Mouse (Mus musculus) ovary, postnatal 10 days (tissue): ENCODE measurements around the gene Arrdc1.
A peak's percentile ranks its signal among the peaks of the same experiment; 100 is the strongest.
"Not testable (repeated sequence)": the region's sequence is repeated elsewhere in the genome, so short reads cannot be mapped to it uniquely, and the experiment has no call there.

ENCODE experiments used
- DNase-seq: peaks from one replicate; pipeline ENCODE4 v3.0.0; 2022; ENCODE audit warnings: low spot score

Gene Arrdc1

DNA sequence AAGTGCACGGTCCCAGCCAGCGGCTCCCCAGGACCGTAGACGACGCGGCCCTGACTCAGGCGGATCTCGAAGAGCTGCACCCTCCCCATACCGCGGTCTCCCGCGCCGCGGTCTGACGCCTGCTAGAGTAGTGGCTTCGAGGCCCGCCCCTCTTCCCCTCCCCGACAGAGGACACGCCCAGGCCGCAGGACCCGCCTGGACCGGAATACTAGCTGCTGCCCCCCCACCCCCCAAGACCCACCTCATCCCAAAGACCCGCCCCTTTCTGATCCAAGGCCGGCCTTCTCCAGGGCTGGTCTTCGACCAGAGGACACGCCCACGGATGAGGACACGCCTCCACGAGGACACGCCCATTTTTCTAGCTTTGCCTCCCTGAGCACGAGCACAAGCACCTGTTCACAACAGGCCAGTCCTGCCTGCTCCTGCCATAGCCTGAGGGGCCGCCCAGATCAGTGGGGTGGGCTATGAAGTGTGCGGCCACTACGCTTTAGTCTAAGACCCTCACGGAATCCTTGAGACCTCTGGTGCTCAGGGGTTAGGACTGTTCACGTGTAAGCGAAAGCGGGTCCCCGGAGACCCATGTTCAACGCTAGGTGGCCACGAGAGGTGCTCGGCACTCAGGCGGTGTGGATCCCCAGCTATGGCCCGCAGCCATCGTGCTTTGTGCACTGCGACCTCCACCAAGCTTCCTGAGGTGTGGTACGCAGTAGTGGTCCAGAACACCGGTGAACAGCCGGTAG, at the start of gene Arrdc1:
TSS of gene Arrdc1 (minus strand) at position 196 of the 740 bp plus-strand sequence.
- DNase-seq = peak; percentile 66

DNA sequence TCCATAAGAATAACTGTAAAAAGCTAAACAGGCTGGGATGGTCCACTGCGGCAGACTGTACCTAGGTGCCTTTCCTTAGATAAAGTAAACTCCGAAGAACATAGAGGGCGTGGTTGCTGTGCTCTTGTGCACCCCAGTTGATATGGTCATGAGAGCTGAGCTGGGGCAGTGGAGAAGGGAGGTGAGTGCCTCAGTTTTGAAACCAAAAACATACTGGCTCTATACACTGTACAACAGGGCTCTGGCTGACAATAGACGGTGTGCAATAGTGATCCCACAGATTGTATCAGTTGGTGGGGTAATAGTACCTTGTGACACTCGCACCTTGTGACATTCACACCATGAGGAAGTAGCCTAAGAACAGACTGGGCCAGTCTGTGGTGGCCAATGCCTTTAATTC, 41.9 kb upstream of the Arrdc1 start:
- DNase-seq = no peak

- DNase-seq = peak; percentile 19
Measured at GRCm38 (mm10) chr2:24975704-24976297, 40.7 kb upstream of the Arrdc1 start, which contains the start of gene Pnpla7. Gene Pnpla7 (plus strand): TSS chr2:24976033.

GRCm38 (mm10) chr2:24974906-24975703, 40.1 kb upstream of the Arrdc1 start, which contains the start of gene Mrpl41:
Gene Mrpl41 (minus strand): TSS chr2:24975098.
- peak; percentile 86 for DNase-seq

GRCm38 (mm10) chr2:24974452-24974851, 39.4 kb upstream of the Arrdc1 start:
- DNase-seq = not testable (repeated sequence)

DNA sequence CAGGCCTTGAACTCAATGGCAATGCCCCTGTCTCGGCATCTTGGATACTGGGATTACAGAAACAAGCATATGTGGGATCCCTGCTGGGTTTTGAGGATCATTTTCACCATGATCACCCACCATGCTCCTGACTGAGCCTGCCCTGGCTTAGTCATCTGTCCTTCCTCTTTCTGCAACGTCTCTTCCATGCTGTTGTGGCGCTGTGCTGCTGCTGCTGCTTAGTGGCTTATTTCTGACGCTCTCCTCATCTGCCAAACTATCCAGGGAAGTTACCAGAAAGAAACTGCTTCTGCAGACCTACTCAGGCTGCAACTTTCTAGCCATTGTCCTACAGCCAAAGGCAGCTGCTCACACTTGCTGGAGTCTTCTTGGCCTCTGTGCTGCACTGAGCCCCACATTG, 35.3 kb upstream of the Arrdc1 start:
- no peak for DNase-seq

- peak; percentile 65 for DNase-seq
Measured at GRCm38 (mm10) chr2:24962304-24963000, 27.4 kb upstream of the Arrdc1 start, which contains the start of gene Dph7. Gene Dph7 (plus strand): TSS chr2:24962400.

- no peak for DNase-seq
Measured at GRCm38 (mm10) chr2:24960910-24961309, 25.9 kb upstream of the Arrdc1 start.

DNA sequence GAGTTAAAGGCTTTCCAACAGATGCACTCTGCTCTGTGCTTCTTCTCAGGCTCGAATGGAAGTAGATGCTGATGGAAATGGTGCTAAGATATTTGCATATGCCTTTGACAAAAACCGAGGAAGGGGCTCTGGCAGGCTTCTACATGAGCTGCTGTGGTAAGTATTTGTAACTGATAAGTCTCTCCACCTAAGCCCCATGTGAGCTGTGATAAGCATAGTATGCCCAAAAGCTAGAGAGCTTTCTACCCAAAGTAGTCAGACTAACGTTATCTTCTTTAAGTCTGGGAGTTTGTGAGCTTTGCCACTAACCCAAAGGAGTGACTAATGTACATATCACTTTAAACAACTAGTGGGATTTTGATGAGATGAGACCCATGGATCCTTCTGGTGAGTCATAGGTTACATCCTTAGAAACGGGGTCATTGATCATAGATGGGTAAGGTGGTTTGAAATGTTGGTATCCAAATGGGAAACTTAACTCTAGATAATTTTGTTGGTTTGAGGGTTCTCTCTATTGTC, 17.5 kb upstream of the Arrdc1 start:
- DNase-seq = no peak

GRCm38 (mm10) chr2:24950189-24950535, 15.1 kb upstream of the Arrdc1 start:
- DNase-seq = no peak

DNA sequence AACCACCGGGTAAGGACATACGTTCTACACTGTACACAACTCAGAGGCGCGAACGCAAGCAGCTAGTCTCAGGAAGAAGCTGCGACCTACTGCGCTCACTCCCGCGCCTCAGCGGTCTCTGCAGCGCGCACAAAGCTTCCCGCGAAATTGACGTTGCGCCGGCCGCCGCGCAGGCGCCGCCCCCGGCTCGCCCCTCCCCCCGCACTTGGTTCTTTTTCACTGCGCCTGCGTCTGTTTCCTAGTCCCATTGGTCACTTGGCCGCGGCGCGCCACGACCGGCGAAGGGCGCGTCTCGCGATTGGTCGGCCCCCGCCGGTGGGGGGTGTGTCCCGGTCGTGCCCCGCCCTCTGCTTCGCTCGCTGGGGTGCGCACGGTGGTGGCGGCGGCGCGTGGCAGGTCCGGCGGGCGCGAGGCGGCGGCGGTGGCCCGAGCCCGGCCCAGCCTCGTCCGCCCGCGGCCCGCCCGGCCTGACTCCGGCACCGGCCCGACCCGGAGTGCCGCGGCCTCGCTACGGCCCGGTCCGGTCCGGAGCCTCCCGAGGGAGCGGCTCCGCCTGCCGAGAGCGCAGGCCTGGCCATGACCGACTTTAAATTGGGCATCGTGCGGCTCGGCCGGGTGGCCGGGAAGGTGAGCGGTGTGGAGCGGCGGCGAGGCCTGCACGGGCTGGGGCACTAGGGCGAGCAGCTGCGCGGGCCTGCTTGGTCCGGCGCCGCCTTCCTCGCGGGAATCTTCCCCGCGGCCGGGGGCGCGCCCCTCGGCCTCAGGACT, 14.6 kb upstream of the Arrdc1 start, which contains the start of gene Zmynd19:
TSS of gene Zmynd19 (plus strand) at position 372 of the 768 bp plus-strand sequence.
- peak; percentile 96 for DNase-seq

DNA sequence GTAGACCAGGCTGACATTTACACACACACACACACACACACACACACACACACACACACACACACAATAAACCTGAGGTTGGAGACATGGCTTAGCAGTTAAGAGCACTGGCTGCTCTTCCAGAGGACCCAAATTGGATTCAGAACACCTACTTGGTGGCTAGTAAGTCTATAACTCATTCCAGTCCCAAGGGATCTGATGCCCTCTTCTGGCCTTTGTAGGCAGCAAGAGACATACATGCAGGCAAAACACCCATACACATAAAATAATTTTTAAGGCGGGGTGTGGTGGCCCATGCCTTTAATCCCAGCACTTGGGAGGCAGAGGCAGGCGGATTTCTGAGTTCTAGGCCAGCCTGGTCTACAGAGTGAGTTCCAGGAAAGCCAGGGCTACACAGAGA, 9.3 kb upstream of the Arrdc1 start:
- DNase-seq = not testable (repeated sequence)

DNA sequence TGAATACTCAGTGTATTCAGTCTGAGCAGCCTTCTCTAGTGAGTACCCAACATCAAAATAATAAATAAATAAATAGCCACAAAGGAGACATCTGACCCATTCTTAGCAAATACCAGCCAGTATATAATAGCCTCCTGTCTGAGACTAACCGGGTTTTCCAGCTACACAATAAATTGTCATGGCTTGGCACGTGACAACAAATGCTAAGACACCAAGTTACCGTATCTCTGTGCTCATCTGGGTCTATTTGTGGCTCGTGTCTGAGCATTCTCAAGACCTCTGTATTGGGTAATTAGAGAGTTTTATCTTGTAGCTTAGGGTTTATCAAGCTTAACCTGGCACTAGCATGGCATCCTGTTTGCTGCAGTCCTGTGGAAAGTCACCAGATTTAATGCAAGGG, 7.0 kb upstream of the Arrdc1 start:
- no peak for DNase-seq

DNA sequence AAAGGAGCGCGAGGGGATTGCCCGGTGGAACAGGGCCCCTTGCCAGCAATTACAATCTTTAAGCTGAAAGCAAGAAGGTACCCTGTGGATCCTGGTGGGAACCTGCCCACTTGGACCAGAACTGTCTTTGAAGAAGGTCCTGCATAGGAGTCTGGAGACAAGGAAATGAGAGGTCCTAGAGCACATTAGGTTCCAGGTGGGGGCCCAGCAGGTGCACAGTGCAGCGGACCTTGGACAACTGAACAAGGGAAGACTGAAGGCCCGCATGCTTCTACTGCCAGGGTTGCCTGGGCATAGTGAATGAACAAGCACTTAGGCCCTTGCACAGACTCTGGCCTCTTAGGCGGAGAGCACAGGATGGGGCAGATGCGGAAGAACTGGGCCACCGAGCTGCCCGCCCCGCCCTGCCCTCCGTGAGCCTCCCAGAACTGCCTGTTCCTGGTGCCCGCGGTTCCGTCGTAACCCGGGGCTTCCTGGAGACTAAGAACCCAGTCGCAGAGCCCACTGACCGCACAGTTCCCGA, 550 bp downstream of the Arrdc1 start:
- no peak for DNase-seq

DNA sequence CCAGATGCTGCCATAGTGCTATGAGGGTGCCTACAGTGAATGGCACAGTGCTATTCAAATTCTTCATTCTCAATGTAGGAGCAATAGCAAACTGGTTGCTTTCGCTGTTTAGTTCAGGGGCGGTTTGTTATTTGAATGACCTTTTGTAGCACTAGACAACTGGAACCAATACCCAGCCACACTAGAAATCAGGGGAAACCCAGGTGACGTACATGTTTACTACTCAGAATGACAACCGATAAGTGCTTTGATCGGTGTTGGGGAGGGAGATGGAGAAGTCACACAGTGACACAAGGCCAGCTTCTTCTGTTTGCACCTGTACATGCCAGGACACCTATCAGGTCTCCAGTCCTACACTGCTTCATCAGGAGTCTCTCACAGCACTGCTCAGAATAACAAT, 5.5 kb downstream of the Arrdc1 start:
- no peak for DNase-seq

DNA sequence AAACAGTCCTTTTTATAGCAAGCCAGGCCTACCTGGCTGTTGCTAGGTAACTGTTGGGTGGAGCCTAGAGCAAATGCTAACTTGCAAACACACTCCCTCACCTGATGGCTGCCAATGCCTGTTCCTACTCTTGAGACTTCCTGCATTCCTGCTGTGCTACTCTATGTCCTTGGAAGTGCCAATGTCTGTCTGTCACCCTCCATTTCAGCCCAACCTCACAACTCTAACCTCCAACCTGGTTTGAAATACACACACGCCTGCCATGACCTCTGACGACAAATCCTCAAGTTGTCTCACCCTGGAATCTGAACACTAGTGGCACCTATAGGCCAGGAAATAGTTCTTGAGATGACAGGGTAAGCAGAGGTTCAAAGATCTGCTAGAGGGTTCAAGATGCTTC, 5.9 kb downstream of the Arrdc1 start:
- DNase-seq = no peak

DNA sequence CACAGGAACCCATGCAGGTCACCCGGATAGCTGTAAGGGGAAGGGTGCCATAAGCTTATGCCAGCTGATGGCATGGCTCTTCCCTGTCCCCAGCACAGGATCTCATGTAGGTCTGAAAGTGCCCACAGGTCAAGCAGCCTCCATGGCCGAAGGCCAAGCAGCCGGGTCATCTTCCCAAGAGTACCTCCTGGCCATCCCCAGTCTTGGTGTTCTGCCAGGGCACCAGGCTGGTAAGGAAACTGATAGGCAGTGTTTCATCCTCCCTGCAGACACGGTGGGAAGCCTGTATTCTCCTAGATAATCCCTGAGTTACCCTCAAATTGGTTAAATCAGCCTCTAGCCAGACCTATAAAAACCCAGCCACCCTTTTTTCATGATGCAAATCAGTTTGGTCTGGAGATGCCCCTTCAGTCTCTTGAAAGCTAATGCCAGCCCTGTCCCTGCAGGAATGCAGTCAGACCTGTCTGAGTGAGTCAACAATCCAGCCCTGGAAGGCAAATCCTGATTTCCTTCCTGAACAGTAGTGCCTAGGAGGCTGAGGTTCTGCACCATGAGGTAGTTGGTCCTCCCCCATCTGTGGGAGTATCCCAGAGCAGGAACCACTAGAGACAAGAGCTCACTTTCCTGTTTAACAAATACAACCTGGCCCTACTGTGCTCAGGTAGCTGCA, 7.1 kb downstream of the Arrdc1 start:
- no peak for DNase-seq

GRCm38 (mm10) chr2:24926965-24927358, 8.1 kb downstream of the Arrdc1 start:
- no peak for DNase-seq

- no peak for DNase-seq
Measured at GRCm38 (mm10) chr2:24926345-24926964, 8.6 kb downstream of the Arrdc1 start.

DNA sequence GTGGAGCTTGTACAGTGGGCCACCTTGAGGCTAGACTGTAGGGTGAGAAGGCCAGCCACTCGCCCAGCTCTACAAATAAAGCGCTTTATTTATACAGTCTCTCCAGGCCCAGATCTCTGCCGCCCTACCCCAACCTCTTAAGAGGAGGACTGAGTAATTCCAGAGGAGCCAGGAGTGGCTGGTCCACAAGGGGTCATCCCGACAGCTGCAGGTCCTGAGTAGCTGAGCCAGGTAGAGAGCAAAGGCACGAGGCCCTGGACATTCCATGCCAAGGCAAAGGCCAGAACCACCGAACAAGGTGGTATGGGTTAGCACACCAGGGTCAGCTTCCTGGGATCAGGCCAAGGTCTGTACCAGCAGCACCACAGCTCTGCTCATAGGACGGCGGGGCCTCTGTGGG, 9.8 kb downstream of the Arrdc1 start:
- DNase-seq = no peak
